Mouse (Mus musculus) forebrain, embryonic 16.5 days (tissue): ENCODE measurements around the gene Plcb2. TPM values are rescaled to one million over a fixed set of nuclear protein-coding genes. Genes with fewer than 3 reads are reported as not detected.

Experiments used
- ATAC-seq: fragments of 200-750 bp; cut with Nextera tagmentation; 2 replicates; pipeline ENCODE4 v1.8.0; 2017; ENCODE audit warnings: mild to moderate bottlenecking, moderate library complexity
- H3K27ac ChIP-seq: fragments of 300-500 bp; sonication (generic); 2 replicates; pipeline ENCODE4 v1.5.1; 2014; ENCODE audit warnings: low read length, control low read depth
- H3K27me3 ChIP-seq: fragments of 300-500 bp; sonication (generic); replicated peaks from 2 replicates; pipeline ENCODE4 v1.6.1; 2014; ENCODE audit warnings: low read length; ENCODE audit not compliant: control insufficient read depth, insufficient read depth
- H3K36me3 ChIP-seq: fragments of 300-500 bp; sonication (generic); 2 replicates; pipeline ENCODE4 v1.6.1; 2014; ENCODE audit not compliant: control insufficient read depth, insufficient read depth
- H3K4me1 ChIP-seq: fragments of 300-500 bp; sonication (generic); replicated peaks from 2 replicates; pipeline ENCODE4 v1.6.1; 2014; ENCODE audit warnings: low read length; ENCODE audit not compliant: control insufficient read depth, insufficient read depth
- H3K4me2 ChIP-seq: fragments of 300-500 bp; sonication (generic); 2 replicates; pipeline ENCODE4 v1.6.1; 2014; ENCODE audit warnings: mild to moderate bottlenecking, low read length, control low read depth
- H3K4me3 ChIP-seq: fragments of 300-500 bp; sonication (generic); replicated peaks from 2 replicates; pipeline ENCODE4 v1.5.1; 2014; ENCODE audit warnings: mild to moderate bottlenecking, low read length, control low read depth
- H3K9ac ChIP-seq: fragments of 300-500 bp; sonication (generic); replicated peaks from 2 replicates; pipeline ENCODE4 v1.6.1; 2014; ENCODE audit warnings: low read depth, low read length, control low read depth
- H3K9me3 ChIP-seq: fragments of 300-500 bp; sonication (generic); 2 replicates; pipeline ENCODE4 v1.6.1; 2016; ENCODE audit warnings: low read length; ENCODE audit not compliant: control insufficient read depth
- WGBS: fragments of 180-500 bp; shearing (Covaris S2); extraction: QIAGEN DNeasy Blood & Tissue Kit; methylation state at CpG from one replicate; pipeline ENCODE4 v1.1.7; 2014; 5-methylcytosine and 5-hydroxymethylcytosine counted together
- polyA plus RNA-seq: library from polyadenylated mRNA; unstranded; fragments of >200 nt; fragmentation: Nextera tagmentation; extraction: Ambion mirVana; gene quantifications from 2 replicates; pipeline ENCODE4 v1.2.1, GENCODE M21; 2015

Plcb2 gene
- polyA plus RNA-seq, 1 experiment from 2014 or later = 1.2 TPM

DNA sequence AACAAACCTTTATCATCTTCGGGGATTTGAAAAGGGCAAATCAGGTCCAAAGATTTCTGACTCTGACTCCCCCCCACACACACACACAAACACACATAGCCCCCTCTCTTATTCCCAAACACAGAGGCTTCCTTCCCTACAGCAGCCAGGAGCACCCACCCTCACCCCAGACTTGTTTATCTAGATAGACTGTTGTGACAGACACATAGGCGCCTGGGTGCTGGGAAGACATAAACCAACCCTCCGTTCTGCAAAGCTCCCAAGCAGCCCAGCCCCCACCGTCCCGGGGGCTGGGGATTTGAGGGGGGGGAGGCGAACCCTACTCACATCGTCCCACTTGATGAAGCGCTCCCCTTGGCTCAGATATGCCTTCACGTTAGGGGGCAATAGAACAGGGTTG lies 327 bp downstream of the Plcb2 start:
- Histone ChIP-seq H3K4me3 (no peak overlapping the region), H3K9me3 (no peaks in the 10 kb centered on the region), H3K27me3 (no peaks in the 10 kb centered on the region), H3K4me2 (no peak overlapping the region), H3K4me1 (peaks cover 12% of the 10 kb centered on the region), H3K36me3 (no peaks in the 10 kb centered on the region), H3K9ac (no peak overlapping the region), H3K27ac (no peak overlapping the region)
- WGBS = 28% methylated on average over 9 of the region's 9 CpGs
- no peak for ATAC-seq

DNA sequence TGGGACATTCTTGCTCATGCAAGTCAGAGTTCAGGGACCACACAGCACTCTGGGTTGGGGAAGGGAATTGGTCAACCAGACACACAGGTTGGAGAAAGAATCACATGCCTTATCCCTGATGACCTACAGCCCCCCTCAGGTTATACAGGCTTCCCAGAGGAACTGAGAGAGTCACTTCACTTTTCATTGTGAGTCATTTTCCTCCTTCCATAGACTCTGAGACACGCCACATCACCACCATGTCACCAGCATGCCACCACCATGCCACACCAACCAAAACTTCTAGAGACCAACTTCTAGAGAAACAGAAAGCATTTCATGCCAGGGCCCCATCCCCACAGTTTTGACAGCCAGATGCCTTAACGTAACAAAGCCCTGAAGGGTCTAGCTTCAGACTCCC lies 1.4 kb downstream of the Plcb2 start:
- no peaks in the 10 kb centered on the region for H3K36me3 ChIP-seq

DNA sequence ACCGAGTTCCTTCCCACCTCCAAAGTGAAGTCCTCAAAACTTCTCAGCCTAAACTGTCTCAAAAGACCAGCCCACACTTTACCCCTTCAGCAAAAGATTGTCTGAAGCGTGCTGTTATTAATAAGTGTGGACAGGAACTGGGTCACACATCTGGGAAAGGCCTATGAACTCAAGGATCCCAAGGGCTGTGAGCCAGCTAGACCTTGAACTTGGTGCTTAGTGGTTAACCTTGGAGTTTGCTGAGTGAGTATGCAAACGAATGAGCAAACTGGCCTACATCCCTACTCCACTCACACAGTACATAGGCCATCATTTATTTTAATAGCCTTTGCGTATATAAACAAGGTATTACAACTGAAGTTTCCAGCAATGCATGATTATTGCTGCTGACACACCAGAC lies 2.7 kb downstream of the Plcb2 start:
- no peak for ATAC-seq
- WGBS = 82% methylated on average over 4 of the region's 4 CpGs
- no peak overlapping the region for H3K4me3 ChIP-seq
- H3K4me1 ChIP-seq = peaks cover 11% of the 10 kb centered on the region
- H3K27me3 ChIP-seq = no peaks in the 10 kb centered on the region
- no peak overlapping the region for H3K9ac ChIP-seq
- no peak overlapping the region for H3K27ac ChIP-seq
- H3K9me3 ChIP-seq = no peaks in the 10 kb centered on the region
- H3K4me2 ChIP-seq = no peak overlapping the region
- H3K36me3 ChIP-seq = no peaks in the 10 kb centered on the region

More for the DNA sequence above, 1.4 kb downstream of the Plcb2 start:
- no peak overlapping the region for H3K9ac ChIP-seq
- no peak overlapping the region for H3K4me2 ChIP-seq
- peaks cover 11% of the 10 kb centered on the region for H3K4me1 ChIP-seq
- H3K27ac ChIP-seq = no peak overlapping the region
- no peaks in the 10 kb centered on the region for H3K9me3 ChIP-seq
- no peak for ATAC-seq
- WGBS = 76% methylated on average over 2 of the region's 2 CpGs
- H3K27me3 ChIP-seq = no peaks in the 10 kb centered on the region
- no peak overlapping the region for H3K4me3 ChIP-seq

DNA sequence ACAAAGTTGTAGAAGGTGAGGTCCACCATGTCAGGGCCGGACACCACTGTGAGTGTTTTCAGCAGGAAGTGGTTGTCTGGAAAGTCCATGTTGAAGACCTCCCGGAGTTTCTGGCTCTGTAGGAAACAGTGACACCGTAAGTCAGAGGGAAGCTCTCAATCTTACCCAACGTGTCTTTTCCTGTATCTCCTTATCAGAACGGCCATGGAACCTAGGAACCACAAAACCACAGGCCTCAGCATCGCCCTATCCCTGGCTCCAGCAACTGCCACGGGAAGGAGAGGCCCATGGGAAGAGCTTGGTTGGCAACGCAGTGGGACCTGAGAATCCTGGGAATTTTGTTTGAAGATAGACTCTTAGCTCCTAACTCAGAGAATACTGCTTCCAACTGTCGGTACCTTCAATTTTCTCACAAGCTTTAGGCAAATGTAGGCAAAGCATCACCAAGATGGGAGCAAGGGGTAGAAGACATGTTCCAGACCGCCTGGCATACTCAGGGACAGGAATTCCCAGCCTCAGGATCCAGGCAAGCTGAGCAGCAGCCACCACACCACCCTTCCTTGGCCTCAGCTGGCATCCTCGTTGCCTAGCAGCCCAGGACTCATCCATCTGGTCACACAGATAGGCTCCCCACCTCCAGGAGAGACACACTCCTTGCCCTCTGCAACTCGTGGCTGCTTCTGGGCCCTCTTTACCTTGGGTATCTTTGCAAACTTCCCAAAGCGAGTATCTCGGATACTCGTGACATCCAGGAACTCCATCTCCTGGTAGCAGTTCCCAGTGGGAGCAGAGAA lies 4.3 kb downstream of the Plcb2 start:
- no peaks in the 10 kb centered on the region for H3K36me3 ChIP-seq
- H3K9ac ChIP-seq = no peak overlapping the region
- H3K4me3 ChIP-seq = no peak overlapping the region
- peaks cover 4% of the 10 kb centered on the region; the same call in 1 of the 2 replicates for H3K4me1 ChIP-seq
- H3K9me3 ChIP-seq = no peaks in the 10 kb centered on the region
- no peak for ATAC-seq
- H3K27ac ChIP-seq = no peak overlapping the region
- WGBS = 90% methylated on average over 15 of the region's 15 CpGs
- no peak overlapping the region for H3K4me2 ChIP-seq
- no peaks in the 10 kb centered on the region for H3K27me3 ChIP-seq

DNA sequence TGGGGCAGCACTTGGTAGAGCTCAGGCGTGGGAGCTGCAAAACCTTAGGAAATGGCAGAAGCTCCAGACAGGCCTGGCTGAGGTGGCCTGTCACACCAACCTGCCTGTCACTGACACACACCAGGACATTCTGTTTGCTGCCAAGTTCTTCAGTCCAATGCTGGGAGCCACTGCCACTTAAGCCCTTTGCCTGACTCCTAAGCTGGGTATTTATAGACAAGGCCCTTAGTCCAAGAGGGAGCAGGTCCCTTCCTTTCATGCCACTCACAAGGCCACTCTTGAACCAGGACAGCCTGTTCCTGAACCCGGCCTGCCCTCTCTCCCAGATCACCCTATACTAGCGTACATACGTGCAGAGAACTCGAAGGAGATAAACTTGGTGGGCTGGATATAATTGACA lies 11.6 kb downstream of the Plcb2 start:
- 77% methylated on average over 5 of the region's 5 CpGs for WGBS
- Histone ChIP-seq H3K9me3 (no peaks in the 10 kb centered on the region), H3K9ac (no peak overlapping the region), H3K27me3 (peaks cover 3% of the 10 kb centered on the region; the same call in 1 of the 2 replicates), H3K36me3 (no peaks in the 10 kb centered on the region), H3K4me3 (no peak overlapping the region), H3K27ac (no peak overlapping the region), H3K4me1 (peaks cover 14% of the 10 kb centered on the region), H3K4me2 (no peak overlapping the region)
- ATAC-seq = no peak

DNA sequence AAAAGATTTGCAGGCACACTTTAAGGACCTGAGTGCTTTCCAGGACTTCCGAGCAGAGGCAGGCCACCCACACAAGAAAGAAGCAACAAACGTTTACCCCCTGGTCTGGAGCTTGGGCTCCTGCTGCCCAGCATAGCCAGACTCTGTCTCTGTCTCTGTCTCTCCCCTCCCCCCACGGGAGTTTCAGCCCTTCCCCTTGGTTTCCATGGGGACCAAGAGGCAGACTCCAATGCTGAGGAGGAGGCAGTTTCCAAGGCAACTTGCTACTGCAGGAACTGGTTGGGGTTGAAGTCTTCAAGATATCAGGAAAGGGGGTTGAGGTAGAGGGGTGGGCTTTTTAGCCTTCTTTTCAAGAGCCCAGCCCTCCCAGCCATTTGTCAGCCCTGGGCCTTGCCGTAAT lies 14.0 kb downstream of the Plcb2 start:
- Histone ChIP-seq H3K9me3 (no peaks in the 10 kb centered on the region), H3K27ac (no peak overlapping the region), H3K4me2 (no peak overlapping the region), H3K4me3 (no peak overlapping the region), H3K27me3 (peaks cover 14% of the 10 kb centered on the region), H3K4me1 (peaks cover 26% of the 10 kb centered on the region), H3K9ac (no peak overlapping the region), H3K36me3 (no peaks in the 10 kb centered on the region)
- WGBS = 23% methylated on average over 4 of the region's 4 CpGs
- ATAC-seq = peak; percentile 78

DNA sequence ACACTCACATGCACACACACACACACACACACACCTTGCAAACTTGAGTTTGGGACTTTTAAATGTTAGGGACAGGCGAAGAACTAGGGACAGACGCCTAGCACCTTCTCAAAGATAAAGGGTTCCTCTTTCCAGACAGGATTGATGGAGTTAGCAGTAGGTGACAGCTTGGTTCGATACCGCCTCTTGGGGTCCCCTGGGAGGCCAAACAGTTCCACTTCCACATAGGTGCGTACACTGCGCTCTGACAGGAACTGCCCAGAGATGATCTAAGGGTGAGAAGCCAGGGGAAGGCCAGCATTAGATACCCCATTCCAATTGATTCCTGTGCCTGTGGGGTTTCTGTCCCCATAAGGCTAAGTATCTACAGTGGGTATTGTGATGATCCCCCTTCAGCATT lies 14.6 kb downstream of the Plcb2 start:
- Histone ChIP-seq H3K9me3 (no peaks in the 10 kb centered on the region), H3K27ac (no peak overlapping the region), H3K4me1 (peaks cover 26% of the 10 kb centered on the region), H3K36me3 (no peaks in the 10 kb centered on the region), H3K9ac (no peak overlapping the region), H3K27me3 (peaks cover 17% of the 10 kb centered on the region), H3K4me2 (no peak overlapping the region), H3K4me3 (no peak overlapping the region)
- WGBS = 87% methylated on average over 6 of the region's 6 CpGs
- no peak for ATAC-seq

DNA sequence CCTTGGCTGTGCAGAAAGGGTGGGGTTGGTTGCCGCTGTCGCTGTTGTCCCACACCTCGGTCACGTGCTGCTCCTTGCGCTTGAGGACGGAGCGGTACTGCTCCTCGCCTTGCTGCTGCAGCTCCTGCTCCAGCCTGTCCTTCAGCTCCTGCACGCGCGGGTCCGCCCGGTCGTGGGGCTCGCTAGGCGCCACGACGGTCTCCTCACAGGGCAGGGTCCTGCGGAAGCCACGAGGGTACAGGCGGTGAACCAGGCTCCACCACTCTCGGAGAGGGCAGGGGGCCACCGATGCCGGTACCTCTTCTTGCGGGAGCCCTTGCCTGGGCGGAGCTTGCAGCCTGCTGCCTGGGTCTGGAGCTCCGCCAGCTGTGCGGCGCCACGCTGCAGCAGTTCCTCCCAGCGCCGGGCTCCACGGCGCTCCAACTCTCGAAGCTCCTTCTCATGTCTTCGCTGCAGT lies 17.2 kb downstream of the Plcb2 start:
- H3K9me3 ChIP-seq = no peaks in the 10 kb centered on the region
- H3K4me3 ChIP-seq = peak overlapping the region; percentile 49
- peaks cover 31% of the 10 kb centered on the region for H3K4me1 ChIP-seq
- peak overlapping the region; percentile 90 for H3K4me2 ChIP-seq
- H3K9ac ChIP-seq = peak overlapping the region; percentile 67
- H3K27ac ChIP-seq = no peak overlapping the region
- no peaks in the 10 kb centered on the region for H3K36me3 ChIP-seq
- ATAC-seq = peak; percentile 62
- H3K27me3 ChIP-seq = peaks cover 32% of the 10 kb centered on the region
- WGBS = 1% methylated on average over 36 of the region's 36 CpGs

DNA sequence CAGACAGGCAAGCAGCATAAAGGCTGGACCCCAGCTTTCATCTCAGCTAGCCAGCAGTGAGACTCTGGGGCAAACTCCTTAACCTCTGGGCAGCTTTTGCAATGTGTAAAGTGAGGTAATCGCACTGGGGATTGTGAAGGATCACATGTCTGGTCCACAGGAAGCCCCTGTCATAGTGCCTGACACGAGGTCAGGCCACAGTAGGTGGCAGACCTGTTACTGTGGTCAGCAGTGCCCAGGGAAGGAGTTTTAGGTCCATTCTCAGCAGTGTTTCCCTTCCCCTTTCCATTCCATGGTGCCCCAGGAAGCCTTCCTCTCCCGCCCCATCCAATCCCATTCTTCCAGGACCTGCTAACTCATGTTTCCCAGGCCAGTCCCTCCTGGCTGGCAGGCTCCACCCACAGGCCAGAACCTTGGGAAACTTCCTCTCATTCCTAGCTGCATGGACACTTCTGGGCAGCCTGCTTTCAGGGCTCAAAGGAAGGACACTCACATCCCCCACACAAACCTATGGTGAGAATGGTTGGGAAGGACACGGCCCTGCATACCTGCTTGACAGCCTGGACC lies 18.5 kb downstream of the Plcb2 start:
- Histone ChIP-seq H3K9ac (no peak overlapping the region), H3K27me3 (peaks cover 46% of the 10 kb centered on the region), H3K4me1 (peaks cover 29% of the 10 kb centered on the region), H3K27ac (no peak overlapping the region), H3K4me2 (no peak overlapping the region), H3K4me3 (no peak overlapping the region), H3K36me3 (no peaks in the 10 kb centered on the region), H3K9me3 (no peaks in the 10 kb centered on the region)
- WGBS = 47% methylated on average over 4 of the region's 4 CpGs
- ATAC-seq = no peak
